Mouse (Mus musculus) testis, postnatal 10 days (tissue): ENCODE data around the gene Pin1rt1.

Source experiments
- DNase-seq: peaks from one replicate; pipeline ENCODE4 v3.0.0; 2021; ENCODE audit warnings: low spot score

Gene Pin1rt1

GRCm38 (mm10) chr2:104711585-104712485 lies 4.3 kb downstream of the Pin1rt1 start, which contains the start of gene Tcp11l1:
Gene Tcp11l1, minus strand, starts transcription at chr2:104712169.
- DNase-seq = peak; percentile 79

DNA sequence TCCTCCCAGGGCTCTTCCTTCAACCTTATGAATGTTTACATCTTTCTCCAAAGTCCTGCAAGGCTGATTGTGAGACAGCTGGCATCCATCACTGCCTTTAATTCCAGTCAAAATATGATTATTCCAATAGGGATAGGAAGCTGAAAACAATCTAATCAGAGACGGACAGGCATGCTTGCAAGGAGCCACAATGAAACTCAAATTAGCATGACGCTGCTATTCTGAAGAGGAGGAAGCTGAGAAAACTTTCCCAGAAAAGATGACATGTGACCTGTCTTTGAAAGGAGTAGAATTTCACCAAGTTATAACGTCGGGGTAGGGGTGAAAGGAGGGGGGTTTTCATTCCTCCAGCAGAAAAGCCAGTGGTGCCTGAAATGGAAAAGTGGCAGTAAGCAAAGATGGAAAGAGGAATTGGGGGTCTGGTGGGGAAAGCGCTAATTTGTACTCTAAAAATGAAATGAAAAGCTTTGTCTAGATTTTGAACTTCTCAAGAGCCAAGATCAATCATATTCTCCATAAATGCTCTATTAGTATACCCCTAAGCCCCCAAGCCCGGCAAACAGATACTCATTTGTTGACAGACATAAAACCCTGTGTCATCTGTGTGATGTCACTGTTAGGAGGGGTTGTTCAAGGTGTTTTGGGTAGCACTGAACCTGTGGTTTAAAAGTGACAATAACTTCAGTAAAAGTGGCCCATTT lies 5.4 kb downstream of the Pin1rt1 start:
- DNase-seq = no peak

DNA sequence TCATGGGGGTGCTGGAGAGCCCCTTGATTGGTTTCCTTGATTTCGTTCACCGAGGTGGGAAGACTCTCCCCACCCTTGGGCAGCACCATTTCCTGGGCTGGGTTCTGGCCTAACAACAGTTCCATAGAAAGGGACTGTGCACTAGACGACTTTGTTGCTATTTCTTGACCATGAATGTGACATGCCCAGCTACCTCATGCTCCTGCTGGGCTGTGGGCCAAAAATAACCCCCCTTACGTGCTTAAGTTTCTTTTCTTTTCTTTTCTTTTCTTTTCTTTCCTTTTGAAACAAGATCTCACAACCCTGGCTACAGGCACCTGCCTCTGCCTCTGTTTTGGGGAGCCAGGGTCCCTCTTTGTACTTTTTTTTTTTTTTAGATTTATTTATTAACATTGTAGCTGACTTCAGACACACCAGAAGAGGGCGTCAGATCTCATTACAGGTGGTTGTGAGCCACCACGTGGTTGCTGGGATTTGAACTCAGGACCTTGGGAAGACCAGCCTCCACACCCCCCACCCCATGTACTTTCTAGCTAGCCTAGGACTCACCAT lies 6.3 kb downstream of the Pin1rt1 start:
- peak; percentile 53 for DNase-seq

GRCm38 (mm10) chr2:104704355-104704754 lies 11.8 kb downstream of the Pin1rt1 start:
- DNase-seq = no peak

GRCm38 (mm10) chr2:104703158-104703557 lies 13.0 kb downstream of the Pin1rt1 start:
- no peak for DNase-seq

DNA sequence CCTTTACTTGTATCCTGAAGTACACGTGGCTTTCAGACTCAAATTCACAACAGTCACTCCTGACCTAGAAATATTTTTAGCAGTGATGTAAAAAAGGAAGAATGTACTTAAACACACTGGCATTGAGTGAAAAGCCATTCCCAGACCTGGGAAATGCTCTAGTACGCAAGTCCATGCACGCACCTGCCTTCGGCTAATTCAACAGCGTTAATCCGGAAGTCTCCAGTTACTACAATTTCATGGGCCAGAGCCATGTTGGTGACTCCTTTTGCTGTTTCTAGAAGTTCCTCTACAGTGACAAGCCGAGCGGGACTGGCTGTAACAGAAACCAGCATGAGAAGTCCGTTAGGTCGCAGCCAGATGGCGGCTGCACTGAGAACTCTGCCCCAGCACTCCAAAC lies 16.5 kb downstream of the Pin1rt1 start:
- DNase-seq = no peak

DNA sequence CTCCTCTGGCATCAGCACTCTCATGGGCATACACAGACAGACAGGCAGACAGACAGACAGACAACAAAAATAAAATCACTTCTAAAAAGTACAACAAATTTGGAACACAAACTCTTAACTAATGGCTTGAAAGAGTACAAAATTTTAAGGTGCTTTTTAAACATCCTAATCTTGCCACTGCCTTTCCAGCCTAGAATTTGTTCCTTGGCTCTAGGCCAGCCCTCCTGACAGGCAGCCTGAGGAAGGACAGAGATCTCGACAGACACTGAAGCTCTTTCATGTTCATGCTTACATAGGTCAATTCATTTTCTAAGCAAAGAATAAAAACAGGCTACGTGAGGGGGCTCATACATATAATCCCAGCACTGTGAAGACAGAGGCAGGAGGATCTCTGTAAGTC lies 23.6 kb downstream of the Pin1rt1 start:
- no peak for DNase-seq

DNA sequence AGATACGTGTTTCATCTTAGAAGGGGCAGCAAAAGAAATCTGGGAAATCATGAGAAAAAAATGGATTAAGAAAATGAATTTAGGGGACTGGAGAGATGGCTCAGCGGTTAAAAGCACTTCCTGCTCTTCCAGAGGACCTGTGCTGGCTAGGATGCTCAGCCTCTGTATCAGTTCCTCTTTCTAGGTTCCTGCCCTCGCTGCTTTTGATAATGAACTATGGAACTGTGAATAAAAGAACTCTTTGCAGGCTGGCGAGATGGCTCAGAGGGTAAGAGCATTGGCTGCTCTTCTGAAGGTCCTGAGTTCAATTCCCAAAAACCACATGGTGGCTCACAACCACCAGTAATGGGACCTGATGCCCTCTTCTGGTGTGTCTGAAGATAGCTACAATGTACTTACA lies 25.5 kb downstream of the Pin1rt1 start:
- DNase-seq = no peak

DNA sequence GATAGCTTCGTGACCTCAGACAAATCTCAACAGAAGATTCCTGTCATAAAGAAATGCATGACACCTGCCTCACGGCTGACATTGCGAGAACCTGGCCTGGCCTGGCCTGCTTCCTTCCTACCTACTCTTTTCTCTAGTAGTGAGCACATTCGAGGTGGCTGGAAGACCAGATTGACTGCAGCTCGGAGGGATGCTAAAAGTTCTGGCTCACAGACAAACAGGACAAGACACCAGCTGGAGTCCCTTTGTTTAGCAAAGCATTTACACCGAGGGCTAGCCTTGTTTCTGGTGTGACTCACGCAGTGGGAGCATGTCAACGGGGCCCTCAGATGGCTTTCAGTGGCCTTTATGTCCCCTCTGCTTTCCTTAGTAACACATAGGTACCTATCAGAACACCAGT lies 27.5 kb downstream of the Pin1rt1 start:
- no peak for DNase-seq

DNA sequence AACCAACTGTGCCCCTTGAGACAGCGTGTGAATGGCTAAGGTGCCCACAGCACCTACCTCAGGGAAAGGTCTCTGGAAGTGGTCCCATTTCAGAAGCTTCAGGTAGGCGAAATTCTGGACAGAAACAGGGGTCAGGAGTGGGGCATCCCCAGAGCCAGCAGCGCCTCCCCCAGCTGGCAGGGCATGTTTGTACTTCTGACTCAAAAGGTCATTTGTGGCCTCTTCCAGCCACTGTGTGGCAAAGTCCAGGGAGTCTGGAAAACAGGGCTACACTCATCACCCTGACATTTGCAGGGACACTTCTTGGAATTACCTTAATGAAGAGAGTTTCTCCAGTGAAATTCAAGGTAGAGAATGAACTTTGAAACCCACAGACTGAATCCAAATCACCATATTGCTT lies 27.9 kb downstream of the Pin1rt1 start:
- no peak for DNase-seq

DNA sequence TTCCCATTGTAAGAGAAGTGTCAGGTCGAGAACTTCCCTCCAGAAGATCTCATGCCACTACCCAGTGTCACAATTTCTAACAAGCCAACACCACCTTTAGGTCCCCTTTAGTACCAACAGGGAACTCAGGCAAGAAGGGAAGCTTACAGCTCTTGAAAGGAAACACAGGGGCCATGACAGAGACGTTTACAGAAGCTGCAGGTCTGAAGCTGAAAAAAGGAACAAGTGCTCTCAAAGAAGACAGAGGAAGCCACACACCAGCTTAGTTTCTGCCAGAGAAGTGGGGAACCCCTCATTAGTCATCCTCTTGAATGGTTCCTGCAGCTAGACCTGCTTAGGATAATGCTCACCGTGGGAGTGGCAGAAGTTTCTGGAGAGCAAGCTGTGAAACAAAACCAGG lies 28.9 kb downstream of the Pin1rt1 start:
- no peak for DNase-seq

- peak; percentile 87 for DNase-seq
Observed at GRCm38 (mm10) chr2:104685418-104685817, 30.8 kb downstream of the Pin1rt1 start.

GRCm38 (mm10) chr2:104684771-104685170 lies 31.4 kb downstream of the Pin1rt1 start:
- no peak for DNase-seq

DNA sequence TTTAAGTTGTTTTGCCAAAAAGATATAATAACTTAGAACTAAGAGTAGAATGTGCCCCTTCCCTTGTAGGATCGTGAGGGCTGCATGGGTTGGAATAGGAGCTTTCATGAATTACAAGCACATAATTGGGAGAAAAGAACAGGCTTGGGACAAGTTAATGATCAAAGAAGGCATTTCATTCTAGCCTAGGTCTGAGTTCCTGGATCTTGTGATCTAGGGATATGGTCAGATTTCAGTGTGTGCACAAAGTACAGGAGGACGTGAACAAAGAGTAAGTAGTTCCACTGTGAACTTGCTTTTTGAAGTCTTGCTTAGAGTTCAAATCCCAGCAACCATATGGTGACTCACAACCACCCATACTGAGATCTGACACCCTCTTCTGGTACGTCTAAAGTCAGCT lies 38.9 kb downstream of the Pin1rt1 start:
- DNase-seq = no peak

GRCm38 (mm10) chr2:104671724-104672123 lies 44.5 kb downstream of the Pin1rt1 start:
- no peak for DNase-seq

- DNase-seq = no peak
Observed at GRCm38 (mm10) chr2:104669122-104669804, 46.9 kb downstream of the Pin1rt1 start.
